Mouse (Mus musculus) MEL (cell line): ENCODE measurements around the gene Art3. TPM values are rescaled to one million over a fixed set of nuclear protein-coding genes. Genes with fewer than 3 reads are reported as not detected.

Source experiments
- DNase-seq: peaks from one replicate; pipeline ENCODE4 v3.0.0; 2011; ENCODE audit warnings: low read depth, low spot score
- H3K27ac ChIP-seq: 2 replicates; pipeline ENCODE4 v1.5.1; 2012; ENCODE audit warnings: low read depth, mild to moderate bottlenecking, control low read depth, low read length, moderate library complexity; ENCODE audit not compliant: control insufficient read depth
- H3K27me3 ChIP-seq, 2 experiments: fragments of 150-350 bp in 1 of 2; sonication (generic) in 1 of 2; 2 replicates each; pipeline ENCODE4 v1.6.1; 2012; ENCODE audit warnings: low read length in 2 of 2, mild to moderate bottlenecking in 2 of 2, improper control_type of control experiment in 1 of 2, moderate library complexity in 1 of 2; ENCODE audit not compliant: insufficient read depth in 2 of 2, control insufficient read depth in 1 of 2
- H3K36me3 ChIP-seq, 2 experiments: 2 replicates each; pipeline ENCODE4 v1.6.1; 2012 to 2014; ENCODE audit warnings: low read length in 2 of 2, improper control_type of control experiment in 1 of 2, inconsistent platforms in 1 of 2, mild to moderate bottlenecking in 1 of 2; ENCODE audit not compliant: insufficient read depth in 2 of 2, control insufficient read depth in 1 of 2
- H3K4me1 ChIP-seq, 2 experiments: fragments of 150-350 bp in 1 of 2; sonication (generic) in 1 of 2; 2 replicates each; pipeline ENCODE4 v1.6.1; 2012; ENCODE audit warnings: low read length in 2 of 2, improper control_type of control experiment in 1 of 2, mild to moderate bottlenecking in 1 of 2; ENCODE audit not compliant: insufficient read depth in 2 of 2, control insufficient read depth in 1 of 2
- H3K4me3 ChIP-seq, 2 experiments: fragments of 150-350 bp in 1 of 2; sonication (generic) in 1 of 2; 2 replicates each; pipeline ENCODE4 v1.5.1; 2012; ENCODE audit warnings: low read depth in 2 of 2, low read length in 2 of 2, mild to moderate bottlenecking in 2 of 2, moderate library complexity in 2 of 2, control low read depth in 1 of 2, improper control_type of control experiment in 1 of 2; ENCODE audit not compliant: control insufficient read depth in 1 of 2, insufficient read depth in 1 of 2
- H3K79me2 ChIP-seq: 2 replicates; pipeline ENCODE4 v1.6.1; 2012; ENCODE audit warnings: mild to moderate bottlenecking, low read length, moderate library complexity; ENCODE audit not compliant: control insufficient read depth, poor library complexity, insufficient read depth
- H3K9ac ChIP-seq: 2 replicates; pipeline ENCODE4 v1.6.1; 2012; ENCODE audit warnings: low read depth, mild to moderate bottlenecking, control low read depth, low read length, moderate library complexity; ENCODE audit not compliant: control insufficient read depth, poor library complexity, severe bottlenecking
- H3K9me3 ChIP-seq: fragments of 150-350 bp; sonication (generic); replicated peaks from 2 replicates; pipeline ENCODE4 v1.6.1; 2012; ENCODE audit warnings: mild to moderate bottlenecking, low read length, improper control_type of control experiment, moderate library complexity; ENCODE audit not compliant: insufficient read depth
- CHD2 ChIP-seq: IDR thresholded peaks from 2 replicates; pipeline ENCODE4 v1.6.1; 2011; ENCODE audit warnings: low read length, improper control_type of control experiment
- GABPA ChIP-seq: IDR thresholded peaks from 2 replicates; pipeline ENCODE4 v1.6.1; 2012; ENCODE audit warnings: low read depth, mild to moderate bottlenecking, inconsistent platforms, low read length, improper control_type of control experiment, moderate library complexity
- GATA1 ChIP-seq: IDR thresholded peaks from 2 replicates; pipeline ENCODE4 v1.6.1; 2011; ENCODE audit warnings: low read depth, low read length, improper control_type of control experiment
- JUND ChIP-seq: IDR thresholded peaks from 2 replicates; pipeline ENCODE4 v1.6.1; 2011; ENCODE audit warnings: low read depth, mild to moderate bottlenecking, improper control_type of control experiment, low read length
- KAT2A ChIP-seq: conservative IDR thresholded peaks from 2 replicates; pipeline ENCODE4 v1.6.1; 2012; ENCODE audit warnings: low read depth, low read length, improper control_type of control experiment, inconsistent platforms
- MAFK ChIP-seq: IDR thresholded peaks from 2 replicates; pipeline ENCODE4 v1.6.1; 2011; ENCODE audit warnings: low read depth, mild to moderate bottlenecking, low read length, improper control_type of control experiment, borderline replicate concordance
- MAX ChIP-seq: IDR thresholded peaks from 2 replicates; pipeline ENCODE4 v1.6.1; 2011; ENCODE audit warnings: low read length, improper control_type of control experiment
- MEF2A ChIP-seq: IDR thresholded peaks from 2 replicates; pipeline ENCODE4 v1.6.1; 2014; ENCODE audit warnings: low read depth, mild to moderate bottlenecking, inconsistent platforms, low read length, improper control_type of control experiment; ENCODE audit not compliant: poor library complexity, insufficient replicate concordance, severe bottlenecking; ENCODE audit errors: extremely low read depth
- MXI1 ChIP-seq: IDR thresholded peaks from 2 replicates; pipeline ENCODE4 v1.6.1; 2011; ENCODE audit warnings: mild to moderate bottlenecking, low read depth, low read length, improper control_type of control experiment
- POLR2A ChIP-seq, 2 experiments: IDR thresholded peaks; 2 replicates each; pipeline ENCODE4 v1.6.1; 2011 to 2012; ENCODE audit warnings: low read length in 2 of 2, mild to moderate bottlenecking in 2 of 2, control low read depth in 1 of 2, improper control_type of control experiment in 1 of 2, low read depth in 1 of 2, moderate library complexity in 1 of 2; ENCODE audit not compliant: control insufficient read depth in 1 of 2, insufficient read depth in 1 of 2, poor library complexity in 1 of 2
- POLR2AphosphoS2 ChIP-seq: IDR thresholded peaks from 2 replicates; pipeline ENCODE4 v1.6.1; 2011; ENCODE audit warnings: low read length, improper control_type of control experiment
- POLR2AphosphoS5 ChIP-seq: IDR thresholded peaks from 2 replicates; pipeline ENCODE4 v1.6.1; 2012; ENCODE audit warnings: low read depth, borderline replicate concordance, mild to moderate bottlenecking, inconsistent platforms, low read length, moderate library complexity, mixed read lengths
- SMC3 ChIP-seq: IDR thresholded peaks from 2 replicates; pipeline ENCODE4 v1.6.1; 2011; ENCODE audit warnings: low read depth, low read length, improper control_type of control experiment
- TAL1 ChIP-seq: IDR thresholded peaks from 2 replicates; pipeline ENCODE4 v1.6.1; 2012; ENCODE audit warnings: mild to moderate bottlenecking, inconsistent platforms, low read length, moderate library complexity, mixed read lengths
- TBP ChIP-seq: IDR thresholded peaks from 2 replicates; pipeline ENCODE4 v1.8.0; 2011; ENCODE audit warnings: low read depth, low read length, improper control_type of control experiment
- TCF12 ChIP-seq: IDR thresholded peaks from 2 replicates; pipeline ENCODE4 v1.6.1; 2014; ENCODE audit warnings: low read depth, mild to moderate bottlenecking, inconsistent platforms, low read length, improper control_type of control experiment, moderate library complexity
- UBTF ChIP-seq: IDR thresholded peaks from 2 replicates; pipeline ENCODE4 v1.6.1; 2012; ENCODE audit warnings: low read depth, mild to moderate bottlenecking, inconsistent platforms, low read length, improper control_type of control experiment, moderate library complexity, borderline replicate concordance; ENCODE audit not compliant: insufficient read depth
- ZMIZ1 ChIP-seq: IDR thresholded peaks from 2 replicates; pipeline ENCODE4 v1.6.1; 2012; ENCODE audit warnings: low read depth, mild to moderate bottlenecking, inconsistent platforms, low read length, improper control_type of control experiment, moderate library complexity
- ZNF384 ChIP-seq: IDR thresholded peaks from 2 replicates; pipeline ENCODE4 v1.6.1; 2012; ENCODE audit warnings: low read depth, mild to moderate bottlenecking, inconsistent platforms, low read length, improper control_type of control experiment
- polyA plus RNA-seq, 2 experiments: library from polyadenylated mRNA; stranded (reverse) in 1 of 2; unstranded in 1 of 2; fragments of >175 nt in 1 of 2; fragments of >200 nt in 1 of 2; gene quantifications; 2 replicates each; pipeline versions ENCODE4 v1.2.1 to v1.2.4; 2012; ENCODE audit warnings: low replicate concordance in 2 of 2, low read depth in 1 of 2; ENCODE audit not compliant: insufficient read length in 2 of 2, insufficient read depth in 1 of 2, missing spikeins in 1 of 2
- total RNA-seq: library from RNA; depleted of rRNA; stranded (reverse); fragments of 300-350 nt; gene quantifications from 2 replicates; pipeline ENCODE4 v1.2.3, GENCODE M21; 2012

Art3 gene
- total and polyA plus RNA-seq, 3 experiments: not detected

DNA sequence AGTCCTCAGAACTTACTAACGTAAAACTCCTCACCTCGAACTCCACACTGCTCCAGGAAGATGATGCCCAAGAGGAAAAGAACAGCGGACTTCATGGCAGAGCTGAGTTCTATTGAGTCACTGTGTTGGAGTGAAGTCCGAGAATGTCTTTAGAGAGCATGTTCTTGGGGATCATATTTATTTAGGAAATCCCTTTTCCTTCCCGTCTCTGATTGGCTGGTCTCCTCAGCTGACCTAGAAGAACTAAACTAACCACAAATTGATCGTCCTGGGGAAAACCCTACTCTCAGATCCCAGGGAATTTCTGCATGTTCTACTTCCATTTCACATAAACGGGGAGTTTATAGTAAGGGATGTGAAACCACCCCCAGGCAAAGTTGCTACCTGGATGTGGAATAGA lies 3.7 kb upstream of the Art3 start, which contains the start of gene Cxcl9:
Cxcl9 (minus strand) TSS at position 151 of the 400 bp plus-strand sequence.
- Histone ChIP-seq H3K4me3 (no peak within 1 kb of the TSS), H3K27ac (no peak within 1 kb of the TSS)
- TF ChIP-seq TBP: no peak
- TF ChIP-seq POLR2AphosphoS5: no peak
- no peak for TF ChIP-seq ZNF384
- no peak for TF ChIP-seq MXI1
- TF ChIP-seq MAX: no peak
- no peak for TF ChIP-seq KAT2A
- no peak for TF ChIP-seq GATA1
- no peak for TF ChIP-seq MEF2A
- TF ChIP-seq, all 39 proteins: peak for 0
- peaks cover 0 to 14% of the 10 kb centered on the region in 2 experiments; a peak in 3 of 4 replicates for H3K4me1 ChIP-seq
- peaks cover 0 to 7% of the 10 kb centered on the region in 2 experiments; a peak in 3 of 4 replicates for H3K27me3 ChIP-seq
- no peaks in the 10 kb centered on the region for H3K9me3 ChIP-seq
- H3K36me3 ChIP-seq: peaks cover 0 to 2% of the 10 kb centered on the region in 2 experiments; a peak in 1 of 4 replicates
- no peaks in the 10 kb centered on the region for H3K79me2 ChIP-seq
- DNase-seq: no peak
- no peak within 1 kb of the TSS for H3K9ac ChIP-seq

DNA sequence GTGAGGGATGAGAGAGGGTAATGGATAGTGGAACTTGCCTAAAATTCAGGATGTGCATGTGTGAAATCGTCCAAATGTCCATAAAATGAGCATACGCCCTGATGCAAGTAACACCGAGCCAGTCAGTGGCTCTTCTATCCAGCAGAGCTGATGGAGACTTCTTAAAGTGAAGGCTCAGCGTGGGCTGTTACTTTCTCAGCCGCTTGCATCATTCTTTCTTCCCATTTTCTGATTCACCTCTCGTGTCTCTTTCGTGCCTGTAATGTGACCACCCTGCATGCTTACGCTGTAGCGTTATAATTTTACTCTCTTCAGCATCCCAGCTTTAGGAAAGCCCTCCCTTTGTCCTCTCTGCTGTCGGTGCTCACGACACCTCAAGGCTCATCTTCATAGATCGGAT lies 505 bp upstream of the Art3 start:
- H3K36me3 ChIP-seq: peaks cover 0 to 6% of the 10 kb centered on the region in 2 experiments; a peak in 1 of 4 replicates
- no peak for TF ChIP-seq CHD2
- no peak for TF ChIP-seq GABPA
- TF ChIP-seq MAFK: no peak
- TF ChIP-seq JUND: no peak
- no peak for TF ChIP-seq ZMIZ1
- no peak for TF ChIP-seq POLR2AphosphoS2
- TF ChIP-seq UBTF: no peak
- no peak for TF ChIP-seq SMC3
- TF ChIP-seq TCF12: no peak
- TF ChIP-seq POLR2A (IDR thresholded peaks at IDR 0.05; ENCODE audit: control insufficient read depth in 1 of 2, insufficient read depth in 1 of 2, low read depth in 1 of 2, low read length in 2 of 2, poor library complexity in 1 of 2): no peak
- TF ChIP-seq TAL1: no peak
- no peak for TF ChIP-seq POLR2AphosphoS5
- no peaks in the 10 kb centered on the region for H3K79me2 ChIP-seq
- no peak overlapping the region for H3K9ac ChIP-seq
- no peak overlapping the region for H3K27ac ChIP-seq
- H3K27me3 ChIP-seq: peaks cover 3 to 7% of the 10 kb centered on the region in 2 experiments
- no peak overlapping the region for H3K4me3 ChIP-seq
- no peak for DNase-seq
- peaks cover 0 to 10% of the 10 kb centered on the region in 2 experiments; a peak in 2 of 4 replicates for H3K4me1 ChIP-seq
- H3K9me3 ChIP-seq: no peaks in the 10 kb centered on the region
